Mouse (Mus musculus): Measurements from ENCODE around the gene Mcm3ap. TPM values are rescaled to one million over a fixed set of nuclear protein-coding genes. Genes with fewer than 3 reads are reported as not detected.

Mcm3ap gene
- polyA plus RNA-seq, 1 experiment from 2014 or later: 67.5 TPM

DNA sequence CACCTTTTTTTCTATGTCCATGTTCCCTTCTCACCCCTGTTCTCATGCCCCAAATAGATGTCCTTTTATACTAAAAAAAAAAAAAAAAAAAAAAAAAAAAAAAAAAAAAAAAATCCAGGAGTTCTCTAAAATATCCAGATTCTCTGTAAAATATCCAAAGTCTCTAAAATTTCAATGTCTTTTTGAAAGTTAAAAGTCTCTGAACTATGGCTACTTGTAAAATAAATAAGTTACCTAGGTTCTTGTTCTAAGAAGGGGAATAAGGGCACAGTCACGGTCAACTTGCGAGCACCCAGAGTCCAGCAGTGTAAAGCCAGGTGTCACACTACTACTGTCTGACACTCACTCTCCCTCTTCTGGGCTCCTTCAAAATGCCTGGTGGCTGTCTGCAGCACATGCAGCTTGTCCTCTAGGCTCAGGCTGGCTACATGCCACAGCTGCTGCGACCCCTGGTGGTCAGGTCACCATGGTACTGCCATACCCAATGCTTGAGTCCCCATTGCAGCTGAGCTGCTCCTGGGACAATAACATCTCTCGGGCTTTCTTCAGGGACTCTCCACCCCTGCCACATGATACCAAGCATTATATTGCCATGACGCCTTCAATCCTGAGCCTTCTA is 44.3 kb downstream of the Mcm3ap start:
- Histone ChIP-seq H3K36me3 (ENCODE audit: control insufficient read depth, insufficient read depth, low read length) (peaks cover 5% of the 10 kb centered on the region), H3K9ac (ENCODE audit: low read depth, low read length) (no peak overlapping the region), H3K27ac (ENCODE audit: low read depth, low read length) (no peak overlapping the region), H3K9me3 (ENCODE audit: control insufficient read depth, low read length) (no peaks in the 10 kb centered on the region), H3K4me2 (replicated peaks; ENCODE audit: low read depth, low read length) (no peak overlapping the region), H3K27me3 (ENCODE audit: control insufficient read depth, insufficient read depth, low read length) (no peaks in the 10 kb centered on the region), H3K4me1 (replicated peaks; ENCODE audit: control insufficient read depth, insufficient read depth, low read length) (no peaks in the 10 kb centered on the region), H3K4me3 (ENCODE audit: low read depth, low read length) (no peak overlapping the region)
- DNase-seq (ENCODE audit: low spot score): peak; percentile 88
- WGBS: 42% methylated on average over 5 of the region's 5 CpGs
- peak; percentile 78 for ATAC-seq (ENCODE audit: low FRiP score)

DNA sequence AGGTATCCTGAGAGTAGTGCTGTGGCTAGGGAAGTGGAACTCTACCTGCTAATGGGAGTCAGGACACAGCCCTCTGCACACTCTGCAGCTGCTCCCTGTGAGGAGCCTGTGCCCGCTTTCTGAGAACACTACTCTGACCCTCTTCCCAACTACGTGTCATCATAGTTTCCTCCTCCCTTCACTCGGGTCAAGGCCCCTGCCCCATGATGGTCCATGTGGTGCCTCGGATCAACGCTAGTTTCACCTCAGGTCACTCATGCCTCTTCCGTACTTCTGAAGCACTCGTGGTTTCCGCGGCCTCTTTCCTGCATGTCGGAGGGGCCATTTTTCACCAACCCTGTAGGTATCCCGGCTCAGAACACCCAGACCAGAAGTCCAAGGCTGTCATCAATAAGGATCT is 62.2 kb downstream of the Mcm3ap start:
- no peak for DNase-seq (ENCODE audit: low spot score)
- WGBS: 5% methylated on average over 11 of the region's 11 CpGs
- Histone ChIP-seq H3K4me1 (replicated peaks; ENCODE audit: control insufficient read depth, insufficient read depth, low read length) (0 out of 2 replicates have a peak, but pooled peaks cover 3% of the 10 kb centered on the region), H3K4me3 (ENCODE audit: low read depth, low read length) (peak overlapping the region; percentile 74), H3K9me3 (ENCODE audit: control insufficient read depth, low read length) (no peaks in the 10 kb centered on the region), H3K27ac (ENCODE audit: low read depth, low read length) (peak overlapping the region; percentile 58; the same call in 1 of the 2 replicates), H3K27me3 (ENCODE audit: control insufficient read depth, insufficient read depth, low read length) (no peaks in the 10 kb centered on the region), H3K9ac (ENCODE audit: low read depth, low read length) (peak overlapping the region; percentile 35; the same call in 1 of the 2 replicates), H3K36me3 (ENCODE audit: control insufficient read depth, insufficient read depth, low read length) (peaks cover 6% of the 10 kb centered on the region; the same call in 1 of the 2 replicates), H3K4me2 (replicated peaks; ENCODE audit: low read depth, low read length) (peak overlapping the region; percentile 85)
- ATAC-seq (ENCODE audit: low FRiP score): no peak; the same call in 1 of the 2 replicates

DNA sequence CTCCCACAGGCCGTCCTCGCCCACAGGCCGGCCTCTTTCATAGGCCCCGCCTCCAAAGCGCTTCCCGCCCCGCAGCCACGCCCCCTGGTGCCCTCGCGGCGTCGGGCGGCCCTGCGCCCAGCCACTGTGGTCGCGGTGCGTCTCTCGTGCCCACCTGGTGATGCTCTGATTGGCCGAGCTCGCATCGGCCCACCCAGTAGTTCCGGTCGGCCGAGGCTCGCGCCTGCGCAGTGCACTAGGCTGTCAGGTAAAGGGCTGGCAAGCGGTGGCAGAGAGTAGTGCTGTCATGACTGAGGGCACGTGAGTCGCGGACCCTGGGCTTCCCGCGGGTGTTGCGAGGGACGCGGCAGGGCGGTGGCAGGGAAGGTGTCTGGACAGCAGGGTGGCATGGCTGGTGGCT is 62.6 kb downstream of the Mcm3ap start, which contains the start of gene Lss:
Gene Lss, plus strand, starts transcription at position 214 of the 400 bp plus-strand sequence.
- no peaks in the 10 kb centered on the region for H3K27me3 ChIP-seq (ENCODE audit: control insufficient read depth, insufficient read depth, low read length)
- peak within 1 kb of the TSS; percentile 74 for H3K4me3 ChIP-seq (ENCODE audit: low read depth, low read length)
- H3K4me2 ChIP-seq (replicated peaks; ENCODE audit: low read depth, low read length): peak within 1 kb of the TSS; percentile 85
- peaks cover 6% of the 10 kb centered on the region; the same call in 1 of the 2 replicates for H3K36me3 ChIP-seq (ENCODE audit: control insufficient read depth, insufficient read depth, low read length)
- ATAC-seq (ENCODE audit: low FRiP score) (peak; percentile 100), DNase-seq (ENCODE audit: low spot score) (peak; percentile 96)
- H3K4me1 ChIP-seq (replicated peaks; ENCODE audit: control insufficient read depth, insufficient read depth, low read length): 0 out of 2 replicates have a peak, but pooled peaks cover 3% of the 10 kb centered on the region
- peak within 1 kb of the TSS; percentile 77 for H3K27ac ChIP-seq (ENCODE audit: low read depth, low read length)
- H3K9me3 ChIP-seq (ENCODE audit: control insufficient read depth, low read length): no peaks in the 10 kb centered on the region
- H3K9ac ChIP-seq (ENCODE audit: low read depth, low read length): peak within 1 kb of the TSS; percentile 71
- under 1% methylated on average over 34 of the region's 37 CpGs for WGBS

DNA sequence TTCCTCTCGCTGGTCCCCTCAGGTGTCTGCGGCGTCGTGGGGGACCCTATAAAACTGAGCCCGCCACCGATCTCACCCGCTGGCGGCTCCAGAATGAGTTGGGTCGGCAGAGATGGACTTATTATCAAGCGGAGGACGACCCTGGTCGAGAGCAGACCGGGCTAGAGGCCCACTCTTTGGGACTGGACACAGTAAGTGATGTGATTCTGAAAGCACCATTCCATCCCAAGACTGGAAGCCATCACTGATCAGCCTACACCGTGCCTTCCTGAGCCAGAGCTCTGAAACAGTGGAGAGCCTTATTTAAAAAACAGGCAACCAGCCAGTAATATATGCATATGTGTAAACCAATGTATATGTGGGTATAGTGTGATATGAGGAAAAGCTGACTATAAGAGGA is 63.1 kb downstream of the Mcm3ap start:
- H3K36me3 ChIP-seq (ENCODE audit: control insufficient read depth, insufficient read depth, low read length): peaks cover 6% of the 10 kb centered on the region; the same call in 1 of the 2 replicates
- peak overlapping the region; percentile 85 for H3K4me2 ChIP-seq (replicated peaks; ENCODE audit: low read depth, low read length)
- peak overlapping the region; percentile 71 for H3K9ac ChIP-seq (ENCODE audit: low read depth, low read length)
- WGBS: under 1% methylated on average over 14 of the region's 14 CpGs
- ATAC-seq (ENCODE audit: low FRiP score) (peak; percentile 28; the same call in 1 of the 2 replicates), DNase-seq (ENCODE audit: low spot score) (no peak)
- peak overlapping the region; percentile 74 for H3K4me3 ChIP-seq (ENCODE audit: low read depth, low read length)
- H3K27me3 ChIP-seq (ENCODE audit: control insufficient read depth, insufficient read depth, low read length): no peaks in the 10 kb centered on the region
- H3K4me1 ChIP-seq (replicated peaks; ENCODE audit: control insufficient read depth, insufficient read depth, low read length): 0 out of 2 replicates have a peak, but pooled peaks cover 3% of the 10 kb centered on the region
- H3K9me3 ChIP-seq (ENCODE audit: control insufficient read depth, low read length): no peaks in the 10 kb centered on the region
- H3K27ac ChIP-seq (ENCODE audit: low read depth, low read length): peak overlapping the region; percentile 77

DNA sequence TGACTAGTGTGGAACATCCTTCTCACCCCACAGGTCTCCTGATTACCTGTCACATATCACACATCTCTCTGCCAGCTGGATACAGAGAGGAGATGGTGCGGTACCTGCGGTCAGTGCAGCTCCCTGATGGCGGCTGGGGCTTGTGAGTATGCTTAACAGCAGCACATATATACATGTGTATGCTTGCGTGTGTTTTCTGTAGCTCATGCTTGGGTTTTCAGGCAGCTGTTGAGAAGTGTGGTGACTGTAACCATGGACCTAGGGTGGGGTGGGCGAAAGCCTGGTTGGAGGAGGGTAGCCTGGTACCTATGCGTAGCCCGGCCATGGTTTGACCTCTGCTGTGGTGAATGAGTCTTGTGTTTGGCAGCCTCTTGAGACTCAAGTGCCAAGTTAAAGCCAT is 66.8 kb downstream of the Mcm3ap start:
- DNase-seq (ENCODE audit: low spot score) (no peak), ATAC-seq (ENCODE audit: low FRiP score) (no peak)
- H3K4me1 ChIP-seq (replicated peaks; ENCODE audit: control insufficient read depth, insufficient read depth, low read length): 0 out of 2 replicates have a peak, but pooled peaks cover 3% of the 10 kb centered on the region
- no peak overlapping the region for H3K9ac ChIP-seq (ENCODE audit: low read depth, low read length)
- no peaks in the 10 kb centered on the region for H3K9me3 ChIP-seq (ENCODE audit: control insufficient read depth, low read length)
- no peak overlapping the region for H3K4me3 ChIP-seq (ENCODE audit: low read depth, low read length)
- no peaks in the 10 kb centered on the region for H3K27me3 ChIP-seq (ENCODE audit: control insufficient read depth, insufficient read depth, low read length)
- no peak overlapping the region for H3K4me2 ChIP-seq (replicated peaks; ENCODE audit: low read depth, low read length)
- WGBS: 96% methylated on average over 7 of the region's 7 CpGs
- H3K36me3 ChIP-seq (ENCODE audit: control insufficient read depth, insufficient read depth, low read length): peaks cover 17% of the 10 kb centered on the region
- H3K27ac ChIP-seq (ENCODE audit: low read depth, low read length): no peak overlapping the region

- Histone ChIP-seq H3K9ac (ENCODE audit: low read depth, low read length) (no peak overlapping the region), H3K27ac (ENCODE audit: low read depth, low read length) (no peak overlapping the region), H3K4me1 (replicated peaks; ENCODE audit: control insufficient read depth, insufficient read depth, low read length) (0 out of 2 replicates have a peak, but pooled peaks cover 1% of the 10 kb centered on the region), H3K9me3 (ENCODE audit: control insufficient read depth, low read length) (no peaks in the 10 kb centered on the region), H3K4me3 (ENCODE audit: low read depth, low read length) (no peak overlapping the region), H3K4me2 (replicated peaks; ENCODE audit: low read depth, low read length) (no peak overlapping the region), H3K27me3 (ENCODE audit: control insufficient read depth, insufficient read depth, low read length) (no peaks in the 10 kb centered on the region), H3K36me3 (ENCODE audit: control insufficient read depth, insufficient read depth, low read length) (peaks cover 23% of the 10 kb centered on the region)
- DNase-seq (ENCODE audit: low spot score) (no peak), ATAC-seq (ENCODE audit: low FRiP score) (no peak)
- WGBS: 89% methylated on average over 9 of the region's 9 CpGs
Observed at GRCm38 (mm10) chr10:76537619-76538018, 68.9 kb downstream of the Mcm3ap start.

GRCm38 (mm10) chr10:76541336-76542085 is 72.8 kb downstream of the Mcm3ap start:
- DNase-seq (ENCODE audit: low spot score) (no peak), ATAC-seq (ENCODE audit: low FRiP score) (no peak)
- Histone ChIP-seq H3K27me3 (ENCODE audit: control insufficient read depth, insufficient read depth, low read length) (no peaks in the 10 kb centered on the region), H3K27ac (ENCODE audit: low read depth, low read length) (no peak overlapping the region), H3K9me3 (ENCODE audit: control insufficient read depth, low read length) (no peaks in the 10 kb centered on the region), H3K4me1 (replicated peaks; ENCODE audit: control insufficient read depth, insufficient read depth, low read length) (no peaks in the 10 kb centered on the region), H3K9ac (ENCODE audit: low read depth, low read length) (no peak overlapping the region), H3K4me2 (replicated peaks; ENCODE audit: low read depth, low read length) (no peak overlapping the region), H3K4me3 (ENCODE audit: low read depth, low read length) (no peak overlapping the region), H3K36me3 (ENCODE audit: control insufficient read depth, insufficient read depth, low read length) (peaks cover 26% of the 10 kb centered on the region)
- 95% methylated on average over 11 of the region's 11 CpGs for WGBS

DNA sequence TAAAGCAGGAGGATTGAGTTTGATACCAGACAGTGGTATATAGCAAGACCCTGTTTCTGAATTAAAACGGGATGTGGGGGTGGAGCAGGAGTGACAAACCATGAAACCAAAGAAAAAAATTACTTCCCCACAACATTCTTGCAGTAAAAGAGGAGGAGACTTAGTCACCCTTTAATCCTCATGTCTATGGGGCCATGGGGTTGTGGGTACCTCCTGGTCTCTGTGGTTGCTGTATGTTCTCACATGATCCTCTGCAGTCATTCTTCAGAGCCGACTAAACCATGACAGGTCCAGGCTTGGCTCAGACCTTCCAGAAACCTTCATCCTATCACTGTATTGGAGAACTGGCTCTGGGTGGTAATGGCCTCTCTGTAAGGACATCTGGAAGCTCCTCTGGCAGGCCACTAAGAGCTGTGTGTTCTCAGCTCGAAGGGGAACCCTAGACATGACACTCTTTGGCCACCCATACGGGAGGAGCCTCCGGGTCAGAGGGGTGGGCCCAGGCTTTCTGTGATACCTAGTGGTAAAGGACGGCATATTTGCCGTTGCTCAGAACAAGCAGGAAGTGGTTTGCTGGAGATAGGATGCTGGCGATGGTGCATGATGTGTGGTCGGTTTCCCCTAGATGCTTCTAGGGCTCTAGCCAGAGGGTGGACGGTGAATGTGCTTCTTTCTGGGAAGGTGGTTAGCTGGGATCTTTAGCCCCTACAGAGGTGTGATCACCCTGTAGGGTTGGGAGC is 74.1 kb downstream of the Mcm3ap start:
- H3K36me3 ChIP-seq (ENCODE audit: control insufficient read depth, insufficient read depth, low read length): peaks cover 29% of the 10 kb centered on the region
- DNase-seq (ENCODE audit: low spot score): no peak
- no peak for ATAC-seq (ENCODE audit: low FRiP score)
- no peaks in the 10 kb centered on the region for H3K4me1 ChIP-seq (replicated peaks; ENCODE audit: control insufficient read depth, insufficient read depth, low read length)
- H3K4me2 ChIP-seq (replicated peaks; ENCODE audit: low read depth, low read length): no peak overlapping the region
- WGBS: 91% methylated on average over 10 of the region's 10 CpGs
- no peaks in the 10 kb centered on the region for H3K27me3 ChIP-seq (ENCODE audit: control insufficient read depth, insufficient read depth, low read length)
- no peak overlapping the region for H3K27ac ChIP-seq (ENCODE audit: low read depth, low read length)
- H3K9ac ChIP-seq (ENCODE audit: low read depth, low read length): no peak overlapping the region
- no peak overlapping the region for H3K4me3 ChIP-seq (ENCODE audit: low read depth, low read length)
- no peaks in the 10 kb centered on the region for H3K9me3 ChIP-seq (ENCODE audit: control insufficient read depth, low read length)
